Mouse (Mus musculus) adrenal gland, postnatal 14 days (tissue): ENCODE results near the gene Cdkn1c. TPM values are rescaled to one million over a fixed set of nuclear protein-coding genes. Genes with fewer than 3 reads are reported as not detected.

ENCODE experiments used
- DNase-seq: peaks from one replicate; pipeline ENCODE4 v3.0.0; 2021; ENCODE audit warnings: mixed read lengths
- total RNA-seq: library from RNA; stranded (reverse); gene quantifications from 2 replicates; pipeline ENCODE4 v1.2.3, GENCODE M21; 2021

Gene Cdkn1c
- total RNA-seq, 1 experiment from 2014 or later = 419 TPM

DNA sequence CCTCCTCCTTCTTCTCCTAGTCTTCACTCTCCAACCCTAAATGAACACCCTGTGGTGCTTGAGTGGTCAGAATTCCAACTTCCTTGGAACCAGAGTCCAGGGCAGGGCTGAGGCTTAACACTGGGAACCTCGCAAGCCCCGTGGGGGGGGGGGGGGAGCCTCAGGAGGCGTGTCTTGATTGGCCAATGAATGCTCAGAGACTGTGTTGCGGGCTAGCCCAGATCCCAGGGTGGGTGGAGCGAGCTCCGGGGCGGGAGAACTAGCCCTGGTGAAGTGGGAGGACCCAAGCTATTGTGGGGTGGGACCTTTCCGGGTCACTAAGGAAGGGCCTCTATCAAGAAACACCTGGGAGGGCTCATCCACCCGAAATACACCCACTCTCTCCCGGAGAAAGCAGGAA lies 14.0 kb upstream of the Cdkn1c start:
- no peak for DNase-seq

DNA sequence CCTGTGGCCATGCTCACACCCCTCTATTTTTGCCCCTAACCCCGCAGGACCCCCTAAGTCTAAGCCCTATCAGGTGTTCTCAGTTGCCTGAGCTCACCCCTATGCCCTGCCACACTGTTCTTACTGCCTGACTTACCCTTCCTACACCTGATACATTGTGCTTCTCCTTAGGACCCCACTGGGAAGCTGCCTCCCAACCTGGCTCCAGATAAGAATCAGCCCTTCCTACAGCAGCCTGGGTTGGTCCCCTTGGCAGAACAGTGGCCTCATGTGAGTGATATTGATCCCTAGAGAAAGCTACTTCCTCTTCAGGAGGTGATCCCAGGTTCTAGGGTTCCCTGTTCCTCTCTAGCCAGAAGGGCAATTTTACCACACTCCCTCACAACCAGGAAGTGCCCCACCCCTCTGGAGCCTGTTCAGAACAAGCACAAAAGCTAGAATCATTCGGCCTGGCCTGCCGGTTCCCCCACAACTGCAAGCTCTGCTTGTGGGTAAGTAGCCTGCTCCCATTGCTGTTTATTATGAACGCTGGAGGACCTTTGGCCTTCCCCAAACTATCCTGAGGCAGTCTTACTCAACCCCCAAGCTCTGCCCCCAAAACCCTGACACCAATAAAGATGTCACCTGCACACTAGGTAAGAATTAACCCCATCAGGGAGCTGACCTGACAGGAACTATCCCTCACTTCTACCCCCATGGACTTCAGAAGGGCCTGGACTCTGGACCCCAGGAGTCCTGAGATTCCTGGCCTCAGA lies 12.7 kb upstream of the Cdkn1c start, which contains the start of gene Slc22a18:
Gene Slc22a18 (plus strand): TSS at position 390 of the 755 bp plus-strand sequence.
- peak; percentile 41 for DNase-seq

DNA sequence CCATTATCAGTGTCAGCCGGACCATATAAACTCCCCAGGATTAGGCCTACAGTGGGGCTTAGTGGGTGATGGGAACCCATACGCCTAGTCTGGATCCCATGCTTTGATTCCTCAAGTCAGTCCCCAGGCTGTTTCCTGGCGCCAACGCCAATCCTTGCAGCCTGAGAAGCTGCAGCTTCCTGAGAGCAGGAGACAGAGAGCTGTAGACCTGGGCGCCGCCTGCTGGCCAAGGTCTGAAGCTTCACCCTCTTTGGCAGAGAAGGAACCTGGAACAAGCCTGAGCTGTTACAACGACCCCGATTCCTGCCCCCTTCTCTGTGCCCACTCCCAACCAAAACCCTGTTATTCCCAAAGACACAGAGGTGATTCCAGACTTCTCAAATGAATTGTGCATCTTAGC lies 9.1 kb upstream of the Cdkn1c start:
- peak; percentile 87 for DNase-seq

DNA sequence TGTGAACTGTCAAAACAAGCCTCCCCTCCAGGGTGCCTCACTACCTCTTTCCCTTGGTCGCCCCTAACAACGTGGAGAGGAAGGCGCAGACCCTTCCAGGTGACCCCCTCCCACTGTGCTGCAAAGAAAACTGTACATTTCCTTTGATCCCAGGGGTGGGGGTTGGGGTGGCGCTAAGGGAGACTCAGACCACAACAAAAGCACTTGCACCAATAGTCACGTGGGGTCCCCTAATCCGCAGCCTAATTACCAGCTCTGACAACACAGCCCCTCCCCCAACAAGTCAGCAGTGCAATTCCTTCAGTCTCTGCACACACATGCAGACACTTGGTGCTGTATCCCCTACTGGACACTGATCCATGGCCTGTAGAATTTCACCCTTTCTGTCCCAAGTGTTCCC lies 6.9 kb upstream of the Cdkn1c start:
- no peak for DNase-seq

DNA sequence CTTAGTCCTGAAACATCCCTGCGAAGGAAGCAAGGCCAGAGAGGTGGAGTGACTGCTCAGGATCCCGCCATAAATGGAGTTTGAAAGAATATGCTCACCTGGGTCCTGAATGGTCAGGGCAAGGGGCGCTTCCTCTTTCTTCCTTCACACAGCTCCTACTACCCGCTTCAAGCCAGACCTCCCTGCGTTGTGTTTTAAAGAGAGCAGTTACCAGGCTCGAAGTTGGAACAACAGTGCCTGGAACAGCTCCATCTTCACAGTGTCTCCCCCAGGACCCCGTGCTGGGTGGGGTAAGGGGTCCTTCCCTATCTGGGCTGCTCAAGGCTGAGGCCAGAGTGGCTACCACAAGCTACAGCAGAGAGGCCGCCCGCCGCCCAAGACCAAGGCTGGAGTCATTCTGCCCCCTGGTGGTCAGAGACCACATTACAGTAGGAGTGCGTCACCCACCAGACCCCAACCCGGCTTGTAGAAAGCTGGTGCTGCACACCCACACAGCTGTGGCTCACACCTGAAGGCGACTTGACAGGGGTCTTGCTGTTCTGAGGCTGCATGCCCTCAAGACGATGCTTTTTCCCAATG lies 5.3 kb upstream of the Cdkn1c start:
- peak; percentile 89 for DNase-seq

DNA sequence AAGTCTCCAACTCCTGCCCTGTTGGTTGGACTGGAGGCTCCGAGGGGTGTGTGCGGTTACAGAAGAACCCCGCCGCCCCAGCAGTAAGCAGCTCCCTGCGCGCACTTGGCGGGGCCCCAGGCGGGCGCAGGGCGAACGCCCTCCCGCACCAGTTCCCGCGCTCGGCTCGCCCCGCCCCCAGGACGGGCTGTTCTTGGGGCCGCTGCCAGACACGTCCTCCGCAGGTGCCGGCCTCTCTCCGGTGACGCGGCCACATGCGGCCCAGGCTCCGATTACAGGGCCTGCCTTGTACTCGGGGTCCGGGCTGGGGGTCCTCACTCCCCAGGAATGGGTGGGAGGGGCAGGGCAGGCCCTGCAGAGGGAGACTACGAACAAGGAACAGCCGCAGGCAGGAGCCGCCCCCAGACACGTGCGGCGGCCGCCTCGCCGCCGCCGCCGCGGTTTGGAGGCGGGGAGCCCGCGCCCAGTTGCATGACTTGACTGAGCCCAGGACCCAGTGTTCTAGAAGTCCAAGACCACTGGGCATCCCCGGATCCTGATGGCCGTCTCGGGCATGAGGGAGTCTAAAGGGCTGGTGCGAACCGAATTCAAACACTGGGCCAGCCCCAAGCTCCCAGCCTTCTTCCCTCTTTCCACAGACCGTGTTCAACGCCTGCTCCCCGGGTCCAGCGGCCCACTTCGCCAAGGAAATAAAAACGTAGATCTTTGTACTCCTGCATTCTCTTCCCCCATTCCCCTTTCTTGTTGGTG lies 4.1 kb upstream of the Cdkn1c start:
- DNase-seq = peak; percentile 83

DNA sequence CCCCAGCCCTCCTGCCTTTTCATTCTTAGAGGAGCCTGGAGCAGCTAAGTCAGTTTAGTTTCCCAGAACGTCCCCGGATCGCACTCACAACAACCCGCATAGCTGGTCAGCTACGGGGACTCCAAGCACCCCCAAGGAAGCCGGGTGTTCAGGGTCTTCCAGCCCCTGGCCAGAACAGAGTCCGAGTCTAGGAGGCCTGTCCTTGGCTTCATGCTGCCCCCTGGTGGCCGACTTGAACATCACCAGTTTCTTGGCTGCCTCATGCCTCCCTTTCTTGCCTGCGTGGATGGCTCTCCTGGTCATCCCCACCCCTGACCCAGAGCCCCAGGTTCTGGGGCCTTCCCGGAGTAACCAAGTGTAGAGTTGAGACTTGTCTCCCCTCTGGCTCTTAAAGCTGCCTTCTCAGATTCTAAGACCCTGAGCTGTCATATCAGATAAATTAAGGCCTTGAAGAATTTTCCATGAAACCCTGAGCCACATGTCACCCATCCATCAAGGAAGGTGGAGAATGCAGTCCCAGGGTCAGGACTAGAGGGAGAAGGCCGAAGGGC lies 3.1 kb upstream of the Cdkn1c start:
- peak; percentile 89 for DNase-seq

DNA sequence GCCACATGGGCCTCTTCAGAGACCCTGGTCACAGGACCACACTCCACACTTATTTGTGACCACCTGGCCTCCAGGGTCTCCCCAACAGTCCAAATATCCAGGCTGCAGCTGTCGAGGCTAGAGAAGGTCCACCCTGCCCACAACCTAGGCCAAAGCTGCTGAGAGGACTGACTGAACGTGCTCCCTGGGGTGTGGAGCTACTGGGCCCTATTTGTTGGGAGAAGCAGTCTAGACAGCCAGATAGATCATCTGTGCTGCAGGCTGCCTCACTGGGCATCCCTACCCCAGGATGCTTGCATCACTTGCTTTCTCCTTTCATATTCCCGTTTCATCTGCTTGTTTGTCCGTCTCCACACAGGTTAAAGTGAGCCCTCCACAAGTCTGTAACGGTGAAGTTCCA lies 1.7 kb upstream of the Cdkn1c start:
- DNase-seq = no peak

DNA sequence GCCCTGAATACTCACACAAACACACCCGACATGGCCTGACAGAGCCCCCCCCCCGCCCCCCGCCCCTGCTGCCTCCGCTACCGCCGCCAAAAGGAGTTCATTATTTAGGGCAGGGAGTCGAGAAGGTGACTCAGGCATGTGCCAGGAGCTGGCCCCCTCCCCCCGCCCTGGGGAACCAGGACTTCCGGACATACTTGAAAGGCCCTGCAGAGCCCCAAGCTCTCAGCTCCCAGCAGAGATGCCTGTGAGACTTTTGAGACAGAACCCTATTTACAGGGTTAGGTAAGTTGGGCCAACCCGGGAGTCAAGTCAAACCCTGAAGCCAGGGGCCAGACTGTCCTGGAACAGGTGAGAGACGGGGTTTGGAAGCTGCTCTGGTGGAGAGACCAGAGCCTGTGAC lies 1.1 kb upstream of the Cdkn1c start:
- peak; percentile 40 for DNase-seq

DNA sequence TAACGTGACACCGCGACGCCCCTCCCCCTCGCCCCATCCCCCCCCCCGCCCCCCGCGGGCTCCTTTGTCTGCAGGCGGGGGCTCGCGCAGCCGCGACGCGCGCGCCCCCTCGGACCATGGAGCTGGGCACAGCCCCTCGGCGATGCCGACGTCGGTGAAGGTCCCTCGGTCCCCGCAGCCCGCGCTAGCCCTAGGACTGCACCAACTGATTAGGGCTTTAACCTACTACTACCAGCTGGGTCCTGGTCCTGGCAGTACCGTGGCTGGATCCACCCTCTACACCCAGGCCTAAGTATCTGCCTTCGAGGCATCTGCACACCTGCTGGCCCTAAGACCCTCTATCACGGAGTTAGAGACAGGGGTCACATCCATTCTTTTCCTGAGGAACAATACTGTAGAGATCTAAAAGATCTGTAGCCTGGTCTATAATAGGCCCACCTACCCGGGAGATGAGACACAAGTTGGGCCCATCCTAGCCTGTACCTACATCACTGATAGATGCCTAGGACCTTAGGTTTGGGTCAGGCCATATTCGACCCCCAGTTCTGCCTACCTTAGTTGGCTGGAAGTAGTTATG lies 532 bp upstream of the Cdkn1c start:
- DNase-seq = no peak

DNA sequence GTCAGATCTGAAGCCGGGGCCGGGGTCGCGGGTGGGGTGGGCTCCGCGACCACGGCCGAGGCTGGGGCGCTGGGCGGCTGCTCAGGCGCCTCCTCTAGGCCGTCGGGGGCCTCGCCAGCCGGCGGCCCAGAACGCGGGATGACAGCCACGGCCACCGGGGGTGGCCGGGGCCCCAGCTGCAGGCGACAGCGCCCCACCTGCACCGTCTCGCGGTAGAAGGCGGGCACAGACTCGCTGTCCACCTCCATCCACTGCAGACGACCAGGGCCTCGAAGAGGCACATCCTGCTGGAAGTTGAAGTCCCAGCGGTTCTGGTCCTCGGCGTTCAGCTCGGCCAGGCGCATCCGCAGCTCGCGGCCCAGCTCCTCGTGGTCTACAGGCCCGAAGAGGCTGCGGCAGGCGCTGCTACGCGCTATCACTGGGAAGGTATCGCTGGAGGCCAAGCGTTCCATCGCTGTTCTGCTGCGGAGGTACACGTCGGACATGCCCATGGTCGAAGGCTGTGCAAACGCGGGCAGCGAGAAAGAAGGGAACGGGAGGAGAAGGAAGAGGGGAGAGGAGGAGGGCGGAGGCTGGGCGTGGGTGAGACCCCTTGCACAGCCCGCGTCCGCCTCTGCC lies 524 bp downstream of the Cdkn1c start:
- peak; percentile 28 for DNase-seq

DNA sequence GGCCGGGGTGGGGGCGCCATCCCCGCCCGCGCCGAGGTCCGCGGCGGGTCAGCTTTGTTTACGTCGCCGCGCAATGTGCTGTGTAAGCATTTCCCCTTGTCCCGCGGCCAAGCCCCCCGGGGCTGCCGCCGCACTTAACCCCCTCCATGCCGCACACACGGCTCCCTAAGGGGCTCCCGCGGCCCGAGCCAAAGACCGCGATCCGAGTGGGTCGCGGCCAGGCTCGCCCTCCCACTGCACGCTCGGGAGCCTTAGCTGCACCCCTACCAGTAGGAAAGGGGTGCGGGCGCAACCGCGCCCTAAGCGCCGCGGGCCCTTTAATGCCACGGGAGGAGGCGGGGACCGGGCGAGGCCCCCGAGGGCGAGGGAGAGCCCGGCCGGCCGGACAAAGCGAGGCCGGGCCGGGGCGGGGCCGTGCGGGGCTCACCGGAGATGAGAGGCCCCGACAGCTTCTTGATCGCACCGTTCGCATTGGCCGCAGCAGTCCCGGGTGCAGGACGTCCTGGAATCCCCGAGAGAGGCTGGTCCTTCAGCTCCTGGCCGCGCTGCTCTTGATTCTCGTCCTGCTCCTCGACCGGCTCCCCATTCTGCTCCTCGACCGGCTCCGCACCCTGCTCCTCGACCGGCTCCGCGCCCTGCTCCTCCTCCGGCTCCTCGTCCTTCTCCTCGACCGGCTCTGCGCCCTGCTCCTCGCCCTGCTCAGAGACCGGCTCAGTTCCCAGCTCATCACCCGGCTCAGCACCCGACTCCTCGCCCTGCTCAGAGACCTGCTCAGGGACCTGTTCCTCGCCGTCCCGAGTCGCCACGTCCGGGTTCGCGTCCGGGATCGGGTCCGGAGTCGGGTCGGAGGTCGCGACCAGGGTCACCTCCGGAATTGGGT lies 1.3 kb downstream of the Cdkn1c start:
- peak; percentile 76 for DNase-seq

DNA sequence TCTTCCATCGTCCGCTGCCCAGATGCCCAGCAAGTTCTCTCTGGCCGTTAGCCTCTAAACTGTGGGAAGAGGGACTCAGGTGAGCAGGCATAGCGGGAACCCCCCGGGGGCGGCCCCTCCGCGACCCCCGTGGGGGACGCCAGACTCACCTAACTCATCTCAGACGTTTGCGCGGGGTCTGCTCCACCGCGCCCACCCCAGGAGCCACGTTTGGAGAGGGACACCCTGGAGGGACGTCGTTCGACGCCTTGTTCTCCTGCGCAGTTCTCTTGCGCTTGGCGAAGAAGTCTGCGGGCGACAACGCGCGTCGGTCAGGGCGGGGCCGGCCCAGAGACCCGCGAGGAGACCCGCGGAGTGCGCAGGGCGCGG lies 1.9 kb downstream of the Cdkn1c start:
- DNase-seq = no peak

DNA sequence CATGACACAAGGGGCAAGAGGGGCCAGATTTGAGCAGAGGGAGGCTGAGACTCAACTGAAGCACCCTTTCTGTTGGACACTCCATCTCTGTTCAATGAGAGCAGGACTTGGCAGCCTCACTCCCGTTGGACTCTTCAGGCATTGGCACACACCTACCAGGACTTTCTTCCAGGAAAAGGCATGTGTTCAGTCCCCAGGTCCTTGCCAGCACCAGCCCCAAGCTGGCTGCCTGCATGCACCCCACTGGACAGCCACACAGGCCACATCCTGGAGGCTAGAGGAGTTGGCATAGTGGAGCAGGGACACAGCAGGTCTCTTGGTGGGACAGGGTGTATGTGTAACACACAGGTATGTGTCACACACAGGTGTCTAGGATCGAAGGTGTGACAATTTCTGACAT lies 13.7 kb downstream of the Cdkn1c start:
- DNase-seq = peak; percentile 60

DNA sequence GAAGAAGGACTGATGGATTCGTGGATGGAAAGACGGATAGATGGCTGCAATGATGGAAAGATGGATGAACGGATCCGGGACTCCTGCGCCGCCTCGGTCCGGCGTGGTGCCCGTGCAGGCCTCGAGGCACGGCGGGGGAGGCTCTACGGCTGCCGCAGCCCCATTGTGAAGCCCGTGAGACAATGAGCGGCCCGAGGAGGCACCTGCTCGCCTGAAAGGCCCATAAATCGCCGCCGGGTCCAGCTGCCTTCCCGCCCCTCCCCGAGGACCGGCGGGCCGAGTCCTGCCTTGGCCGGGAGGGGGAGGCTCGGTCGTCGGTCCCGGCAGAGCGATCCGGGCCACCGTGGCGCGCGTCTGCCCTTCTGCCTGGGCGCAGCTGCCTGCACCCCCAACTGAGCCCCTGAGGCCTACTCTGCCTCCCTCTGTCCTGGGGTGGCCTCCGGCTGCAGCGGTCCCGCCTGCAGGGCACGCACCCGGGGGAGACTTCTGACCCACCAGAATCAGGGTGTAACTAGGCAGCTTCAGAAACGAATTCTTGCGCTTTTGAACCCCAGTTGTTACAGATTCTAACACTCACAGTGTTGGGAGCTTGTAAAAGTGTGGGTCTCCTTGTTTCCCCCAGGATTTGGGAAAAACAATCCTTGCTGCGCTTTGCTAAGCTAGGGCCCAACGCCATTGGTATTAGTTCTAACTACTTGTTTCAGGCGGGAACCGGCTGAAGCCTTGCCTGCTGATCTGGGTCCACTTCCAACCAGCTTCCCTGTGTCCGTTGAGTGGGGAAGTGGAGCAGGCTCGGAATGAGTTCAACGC lies 15.0 kb downstream of the Cdkn1c start:
- peak; percentile 36 for DNase-seq

DNA sequence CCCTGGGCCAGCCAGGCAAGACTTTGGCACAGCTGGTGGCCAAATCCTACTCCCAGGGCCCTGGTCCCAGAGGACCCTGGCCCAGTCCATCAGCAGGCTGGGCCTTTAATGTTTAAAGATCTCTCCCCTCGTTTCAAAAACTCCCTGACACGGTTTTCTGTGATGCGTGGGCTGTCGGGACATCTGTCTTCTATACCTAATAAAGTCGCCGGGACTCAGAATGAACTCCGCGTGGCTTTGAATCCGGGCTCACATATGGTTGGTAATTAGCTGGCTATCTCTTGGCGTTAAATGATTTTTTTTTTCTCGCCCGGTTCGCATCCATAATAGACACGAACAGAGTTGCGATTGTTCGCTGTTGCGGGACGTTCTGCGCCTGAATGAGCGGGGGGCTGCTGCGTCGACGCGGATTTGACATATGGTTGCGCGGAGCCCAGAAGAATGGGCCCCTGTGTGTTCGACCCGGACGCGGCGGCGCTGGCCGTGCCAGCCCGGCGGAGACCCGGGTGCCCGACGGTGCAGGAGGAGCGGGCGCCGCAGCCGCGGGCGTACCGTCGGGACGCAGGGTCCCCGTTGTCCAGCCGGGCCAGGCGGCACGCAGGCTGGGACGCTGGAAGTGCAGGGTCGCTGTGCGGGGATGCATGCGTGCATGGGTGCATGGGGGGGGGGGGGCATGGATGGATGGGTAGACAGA lies 15.7 kb downstream of the Cdkn1c start:
- DNase-seq = no peak

DNA sequence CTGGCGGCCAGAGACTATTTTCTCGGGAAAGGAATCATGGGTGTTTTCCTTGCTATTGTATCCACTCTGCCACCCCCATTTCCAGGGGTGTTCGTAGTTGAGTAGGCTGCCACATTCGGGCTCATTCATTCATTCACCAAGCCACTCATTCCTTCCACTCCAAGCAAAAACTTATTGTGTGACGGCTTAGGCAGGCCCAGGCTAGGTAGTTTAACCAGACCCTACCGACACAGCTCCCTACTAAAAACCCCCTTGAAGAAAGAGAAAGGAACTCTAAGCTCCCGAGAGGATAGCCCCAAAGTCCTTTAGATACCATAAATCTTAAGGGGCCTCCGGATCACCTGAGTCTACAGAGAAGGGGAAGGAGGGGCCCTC lies 16.3 kb downstream of the Cdkn1c start:
- DNase-seq = no peak

DNA sequence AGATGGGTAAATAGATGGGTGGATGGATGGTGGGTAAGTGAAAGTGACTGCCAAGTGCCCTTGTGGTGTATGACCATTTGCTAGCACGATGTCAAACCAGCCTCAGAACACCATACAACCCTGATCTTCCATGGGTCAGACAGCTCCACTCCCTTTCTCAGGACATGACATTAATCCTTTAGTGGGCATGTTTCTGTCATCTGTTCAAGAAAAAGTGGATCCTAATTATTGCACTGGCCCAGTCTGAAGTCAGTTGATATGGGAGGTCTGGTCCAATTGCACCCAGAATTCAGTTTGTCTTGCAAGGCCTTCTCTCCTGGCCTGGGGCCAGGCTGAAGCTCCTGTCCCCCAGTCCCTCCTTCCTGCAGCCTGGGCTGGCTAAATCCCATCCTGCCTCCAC lies 21.9 kb downstream of the Cdkn1c start:
- DNase-seq = no peak

DNA sequence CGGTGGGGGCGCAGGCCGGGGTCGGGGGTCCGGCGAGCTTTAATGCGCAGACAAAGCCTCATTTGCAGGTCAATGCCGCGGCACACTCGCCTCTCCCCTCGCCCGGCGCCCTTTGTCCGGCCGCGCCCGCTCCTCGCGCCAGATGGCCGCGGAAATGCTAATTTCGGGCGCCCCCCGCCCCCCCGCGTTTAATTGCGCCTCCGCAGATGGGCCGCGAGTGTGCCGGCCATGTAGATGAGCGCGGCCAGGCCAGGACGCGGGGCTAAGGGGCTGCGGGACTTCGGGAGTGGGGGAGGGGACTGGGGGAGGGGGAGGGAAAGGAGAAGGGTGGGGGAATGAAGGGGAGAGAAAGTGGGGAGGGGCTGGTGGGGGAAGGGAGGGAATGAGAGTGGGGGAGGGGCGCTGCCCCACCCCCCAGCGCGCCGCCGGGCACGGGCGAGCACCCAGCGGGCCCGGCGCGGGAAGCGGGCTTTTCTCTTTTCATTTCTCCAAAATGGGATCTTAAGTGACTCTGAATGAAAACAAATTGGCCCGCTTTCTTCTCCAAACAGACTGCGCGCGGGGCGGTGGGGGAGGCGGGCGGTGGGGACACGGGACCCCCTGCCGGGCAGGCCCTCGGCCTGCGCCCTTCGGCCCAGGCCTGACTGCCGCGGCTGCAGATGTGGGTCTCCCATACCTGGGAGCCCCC lies 22.8 kb downstream of the Cdkn1c start:
- DNase-seq = peak; percentile 33
